Comparison of ENCODE assay signal across 24 mouse cellular contexts in genomic region chr6:38959502-38959901, GRCm38 (mm10).
DNase-seq lines count a peak whose midpoint lies in the region; ATAC-seq and TF ChIP-seq lines count a peak whose summit lies in the region.
"Had no signal": no experiment of that assay in that cellular context is flagged by ENCODE, and none has a peak within 500 bp of the region (broad histone marks: within the 10 kb centered on the region; RNA-seq: fewer than 3 reads in every experiment).

No protein-coding gene starts in this region.

- H3K27ac ChIP-seq in midbrain, embryonic 11.5 days (ENCODE audit: low read depth, low read length): no peak overlapping the region
- no peak overlapping the region for H3K27ac ChIP-seq in midbrain, postnatal 0 days (ENCODE audit: low read depth, low read length)
- peak overlapping the region; percentile 74 for H3K27ac ChIP-seq in liver, embryonic 16.5 days (ENCODE audit: low read length)
- H3K27ac ChIP-seq: hindbrain, embryonic 12.5 days; hindbrain, postnatal 0 days; intestine, embryonic 15.5 days; limb, embryonic 10.5 days; limb, embryonic 15.5 days; midbrain, embryonic 12.5 days; neural tube, embryonic 13.5 days had no signal

- no peak for ATAC-seq in midbrain, embryonic 11.5 days (ENCODE audit: low FRiP score)
- ATAC-seq in midbrain, postnatal 0 days (ENCODE audit: low FRiP score): no peak
- ATAC-seq in liver, embryonic 16.5 days (ENCODE audit: low read depth): peak; percentile 87
- ATAC-seq: activated CD4-positive, CD25-positive, alpha-beta regulatory T cell, adult 4 months; hindbrain, postnatal 0 days; intestine, embryonic 15.5 days had no signal

- H3K36me3 ChIP-seq in midbrain, embryonic 11.5 days (ENCODE audit: control insufficient read depth, insufficient read depth, low read length): no peaks in the 10 kb centered on the region
- H3K36me3 ChIP-seq in midbrain, postnatal 0 days (ENCODE audit: insufficient read depth, low read length): no peaks in the 10 kb centered on the region
- no peaks in the 10 kb centered on the region for H3K36me3 ChIP-seq in liver, embryonic 16.5 days (ENCODE audit: control insufficient read depth, insufficient read depth)
- H3K36me3 ChIP-seq: hindbrain, embryonic 12.5 days; intestine, embryonic 15.5 days; limb, embryonic 10.5 days; limb, embryonic 15.5 days; midbrain, embryonic 12.5 days; neural tube, embryonic 13.5 days had no signal

- H3K27me3 ChIP-seq in midbrain, embryonic 11.5 days (ENCODE audit: control insufficient read depth, insufficient read depth, low read length): no peaks in the 10 kb centered on the region
- H3K27me3 ChIP-seq in midbrain, postnatal 0 days (ENCODE audit: insufficient read depth, low read length): no peaks in the 10 kb centered on the region
- no peaks in the 10 kb centered on the region for H3K27me3 ChIP-seq in liver, embryonic 16.5 days (ENCODE audit: control insufficient read depth, insufficient read depth, low read depth, low read length)
- H3K27me3 ChIP-seq: hindbrain, embryonic 12.5 days; intestine, embryonic 15.5 days; limb, embryonic 15.5 days; midbrain, embryonic 12.5 days; neural tube, embryonic 13.5 days had no signal

- H3K4me3 ChIP-seq in midbrain, embryonic 11.5 days (ENCODE audit: low read depth, low read length): no peak overlapping the region
- no peak overlapping the region for H3K4me3 ChIP-seq in midbrain, postnatal 0 days (ENCODE audit: low read depth, low read length)
- no peak overlapping the region for H3K4me3 ChIP-seq in liver, embryonic 16.5 days (ENCODE audit: low read depth, low read length)
- H3K4me3 ChIP-seq: erythroblast, embryonic 14.5 days; hindbrain, embryonic 12.5 days; intestine, embryonic 15.5 days; limb, embryonic 10.5 days; limb, embryonic 15.5 days; midbrain, embryonic 12.5 days; neural tube, embryonic 13.5 days had no signal

- no peak for TF ChIP-seq CTCF in midbrain, postnatal 0 days (IDR thresholded peaks at IDR 0.05)

- 78% methylated on average over 9 of the region's 9 CpGs for WGBS in midbrain, embryonic 11.5 days
- WGBS in midbrain, postnatal 0 days: 75% methylated on average over 9 of the region's 9 CpGs
- 64% methylated on average over 9 of the region's 9 CpGs for WGBS in liver, embryonic 16.5 days (ENCODE audit: insufficient replicate concordance)

- no peak overlapping the region for H3K9ac ChIP-seq in midbrain, embryonic 11.5 days (ENCODE audit: low read length)
- no peak overlapping the region for H3K9ac ChIP-seq in midbrain, postnatal 0 days (replicated peaks; ENCODE audit: low read length, poor library complexity, severe bottlenecking)
- no peak overlapping the region for H3K9ac ChIP-seq in liver, embryonic 16.5 days (ENCODE audit: low read depth, low read length)
- H3K9ac ChIP-seq: hindbrain, embryonic 12.5 days; intestine, embryonic 15.5 days; limb, embryonic 15.5 days; midbrain, embryonic 12.5 days; neural tube, embryonic 13.5 days had no signal

- H3K4me1 ChIP-seq in midbrain, embryonic 11.5 days (ENCODE audit: control insufficient read depth, insufficient read depth, low read length): no peaks in the 10 kb centered on the region
- no peaks in the 10 kb centered on the region for H3K4me1 ChIP-seq in midbrain, postnatal 0 days (ENCODE audit: insufficient read depth, low read length)
- peaks cover 12% of the 10 kb centered on the region for H3K4me1 ChIP-seq in liver, embryonic 16.5 days (ENCODE audit: control insufficient read depth, low read depth, low read length)
- H3K4me1 ChIP-seq: midbrain, embryonic 12.5 days had no signal

- no peaks in the 10 kb centered on the region for H3K9me3 ChIP-seq in midbrain, embryonic 11.5 days (ENCODE audit: control insufficient read depth, low read length)
- no peaks in the 10 kb centered on the region for H3K9me3 ChIP-seq in midbrain, postnatal 0 days (ENCODE audit: low read length)
- H3K9me3 ChIP-seq in liver, embryonic 16.5 days (replicated peaks; ENCODE audit: control insufficient read depth, low read length): no peaks in the 10 kb centered on the region
- H3K9me3 ChIP-seq: hindbrain, embryonic 12.5 days; intestine, embryonic 15.5 days; limb, embryonic 10.5 days; limb, embryonic 15.5 days; midbrain, embryonic 12.5 days; neural tube, embryonic 13.5 days had no signal

- intact Hi-C loops in heart, postnatal 14 days (cut with DNase I): no loop called here

- peak; percentile 7 for DNase-seq in kidney, adult 18-20 months
- DNase-seq in kidney, adult 11 months: no peak
- DNase-seq in midbrain, embryonic 11.5 days (ENCODE audit: low spot score, missing footprints): peak; percentile 45
- DNase-seq in midbrain, postnatal 0 days (ENCODE audit: low spot score): no peak
- no peak for DNase-seq in heart, postnatal 14 days
- no peak for DNase-seq in embryo, embryonic 11 days
- DNase-seq: adrenal gland, adult 2 months; adrenal gland, postnatal 36 days; cerebellum, adult 18-20 months; cerebellum, postnatal 10 days; gastrocnemius, postnatal 14 days; heart, postnatal 36 days; lung, postnatal 36 days; thymus, postnatal 4 days had no signal

- H3K4me2 ChIP-seq in midbrain, embryonic 11.5 days: no peak overlapping the region
- no peak overlapping the region for H3K4me2 ChIP-seq in midbrain, postnatal 0 days (ENCODE audit: low read depth, low read length, poor library complexity, severe bottlenecking)
- H3K4me2 ChIP-seq in liver, embryonic 16.5 days (ENCODE audit: low read depth, low read length): no peak overlapping the region
- H3K4me2 ChIP-seq: hindbrain, embryonic 12.5 days; intestine, embryonic 15.5 days; limb, embryonic 15.5 days; midbrain, embryonic 12.5 days; neural tube, embryonic 13.5 days had no signal

Comparison
In these comparisons a context has a peak if more than half of its experiments do, and no peak if none do; other contexts are left out.
1. DNase-seq: peak in kidney, adult 18-20 months (single experiment) and midbrain, embryonic 11.5 days (single experiment); none in kidney, adult 11 months (single experiment), midbrain, postnatal 0 days (single experiment), heart, postnatal 14 days (0 of 2) and embryo, embryonic 11 days (single experiment).